ENCODE assay signal across 1 mouse cellular context in the genomic region with DNA sequence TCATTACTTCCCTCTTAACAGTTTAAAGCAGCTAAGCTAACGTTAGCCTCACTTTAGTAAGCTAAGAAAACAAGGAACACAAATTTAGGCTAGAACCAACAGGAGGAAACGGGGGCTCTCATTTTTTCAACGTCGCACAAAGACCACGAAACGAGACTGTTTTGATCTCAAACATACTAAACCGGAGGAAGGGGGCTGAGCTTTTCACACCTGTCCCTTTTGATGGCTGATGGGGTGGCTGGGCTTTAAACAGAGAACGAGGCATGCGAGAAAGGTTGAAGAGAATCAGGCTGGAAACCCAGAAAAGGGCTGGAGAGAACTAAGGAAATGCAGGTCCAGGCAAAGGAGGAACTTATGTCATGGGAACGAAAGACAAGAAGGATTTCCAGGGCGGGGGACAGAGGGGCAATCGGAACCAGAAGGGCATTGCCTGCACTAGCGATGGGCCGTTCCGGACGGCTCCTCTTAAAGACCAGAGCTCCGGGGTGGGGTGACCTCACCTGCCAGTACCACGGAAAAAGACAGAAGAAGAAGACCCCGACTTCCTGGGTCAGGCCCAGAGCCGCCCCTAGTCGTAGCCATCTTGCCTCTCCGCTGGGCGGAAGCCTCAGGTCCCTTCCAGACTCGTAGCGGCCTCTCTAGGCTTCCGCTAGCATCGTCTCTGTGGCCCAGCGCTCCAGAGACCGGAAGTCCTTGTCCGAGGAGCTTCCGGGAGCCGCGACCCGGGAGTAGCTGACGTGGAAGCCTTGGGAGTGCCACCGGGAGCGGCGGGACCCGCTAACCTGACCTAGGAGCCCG.
TF ChIP-seq lines count a peak whose summit lies in the region.

A gene (plus strand): TSS at position 429 of the 798 bp plus-strand sequence.
A gene (minus strand): TSS at position 695 of the 798 bp plus-strand sequence.

TF ChIP-seq in CH12.LX, 34 proteins besides CTCF, POLR2A, EP300 and RAD21 (continued from another document):
- TF ChIP-seq NELFE (IDR thresholded peaks at IDR 0.05; ENCODE audit: low read depth, low read length) (peak; percentile 58; the same call in 1 of the 2 replicates), TCF12 (IDR thresholded peaks at IDR 0.05; ENCODE audit: low read depth, low read length) (peak; percentile 89), NRF1 (IDR thresholded peaks at IDR 0.05; ENCODE audit: low read depth, low read length) (peak; percentile 51; the same call in 1 of the 2 replicates), TBP (conservative IDR thresholded peaks at IDR 0.05; ENCODE audit: low read depth, low read length) (peak; percentile 81), KAT2A (IDR thresholded peaks at IDR 0.05; ENCODE audit: insufficient replicate concordance, low read length) (peak; percentile 53; the same call in 1 of the 2 replicates), IRF4 (IDR thresholded peaks at IDR 0.05; ENCODE audit: low read depth, low read length) (peak; percentile 60; the same call in 1 of the 2 replicates), ELF1 (IDR thresholded peaks at IDR 0.05; ENCODE audit: low read depth, low read length) (peak; percentile 96), MEF2A (IDR thresholded peaks at IDR 0.05; ENCODE audit: borderline replicate concordance, low read depth, low read length) (peak; percentile 65; the same call in 1 of the 2 replicates), SIN3A (IDR thresholded peaks at IDR 0.05; ENCODE audit: low read length) (peak; percentile 74), ETS1 (conservative IDR thresholded peaks at IDR 0.05; ENCODE audit: low read depth, low read length) (no peak), MYC (IDR thresholded peaks at IDR 0.05; ENCODE audit: low read depth, low read length) (no peak), JUND (conservative IDR thresholded peaks at IDR 0.05; ENCODE audit: low read depth, low read length) (no peak), HCFC1 (IDR thresholded peaks at IDR 0.05; ENCODE audit: low read depth, low read length) (peak; percentile 88)
